Mouse (Mus musculus) embryonic facial prominence, embryonic 10.5 days (tissue): ENCODE data around the gene Fam72a. TPM values are rescaled to one million over a fixed set of nuclear protein-coding genes. Genes with fewer than 3 reads are reported as not detected.
"Not testable (repeated sequence)": the region's sequence is repeated elsewhere in the genome, so short reads cannot be mapped to it uniquely, and the experiment has no call there.

Source experiments
- DNase-seq: peaks from one replicate; pipeline ENCODE4 v3.0.0-alpha.2; 2017; ENCODE audit warnings: low spot score
- H3K27ac ChIP-seq: fragments of 300-500 bp; sonication (generic); replicated peaks from 2 replicates; pipeline ENCODE4 v1.5.1; 2016; ENCODE audit warnings: mild to moderate bottlenecking
- H3K27me3 ChIP-seq: fragments of 300-500 bp; sonication (generic); replicated peaks from 2 replicates; pipeline ENCODE4 v1.6.1; 2016; ENCODE audit warnings: low read depth, mild to moderate bottlenecking; ENCODE audit not compliant: poor library complexity, severe bottlenecking
- H3K36me3 ChIP-seq: fragments of 300-500 bp; sonication (generic); replicated peaks from 2 replicates; pipeline ENCODE4 v1.6.1; 2016; ENCODE audit warnings: mild to moderate bottlenecking, moderate library complexity
- H3K4me1 ChIP-seq: fragments of 300-500 bp; sonication (generic); 2 replicates; pipeline ENCODE4 v1.6.1; 2016
- H3K4me3 ChIP-seq: fragments of 300-500 bp; sonication (generic); 2 replicates; pipeline ENCODE4 v1.5.1; 2016; ENCODE audit warnings: mild to moderate bottlenecking, moderate library complexity
- H3K9me3 ChIP-seq: fragments of 300-500 bp; sonication (generic); 2 replicates; pipeline ENCODE4 v1.6.1; 2016; ENCODE audit warnings: mild to moderate bottlenecking
- WGBS: fragments of 180-500 bp; shearing (Covaris S2); methylation state at CpG from one replicate; pipeline ENCODE4 v1.1.7; 2016; 5-methylcytosine and 5-hydroxymethylcytosine counted together
- microRNA-seq: library from miRNA; unstranded; fragments of <30 nt; microRNA quantifications from one replicate; pipeline ENCODE4, GENCODE M21; 2017
- polyA plus RNA-seq: library from polyadenylated mRNA; unstranded; fragments of >200 nt; fragmentation: Nextera tagmentation; extraction: Ambion mirVana; gene quantifications from 2 replicates; pipeline ENCODE4 v1.2.1, GENCODE M21; 2016

Gene Fam72a
- polyA plus RNA-seq, 1 experiment from 2014 or later, result 4.1 TPM

GRCm38 (mm10) chr1:131566056-131566455 is 38.4 kb downstream of the Fam72a start:
- H3K27me3 ChIP-seq, H3K36me3 ChIP-seq, H3K4me1 ChIP-seq, H3K4me3 ChIP-seq, H3K9me3 ChIP-seq: not testable (repeated sequence)
- peak; percentile 62 for DNase-seq
- WGBS, result 35% methylated on average over 11 of the region's 11 CpGs
- H3K27ac ChIP-seq, result peak overlapping the region; percentile 44; the same call in 1 of the 2 replicates

GRCm38 (mm10) chr1:131569721-131570120 is 42.0 kb downstream of the Fam72a start:
- no peaks in the 10 kb centered on the region for H3K36me3 ChIP-seq
- no peaks in the 10 kb centered on the region for H3K27me3 ChIP-seq
- no peaks in the 10 kb centered on the region for H3K4me1 ChIP-seq
- H3K9me3 ChIP-seq, result no peaks in the 10 kb centered on the region
- DNase-seq, result no peak
- 94% methylated on average over 6 of the region's 6 CpGs for WGBS
- H3K4me3 ChIP-seq, result no peak overlapping the region
- no peak overlapping the region for H3K27ac ChIP-seq

GRCm38 (mm10) chr1:131570391-131570790 is 42.7 kb downstream of the Fam72a start:
- Histone ChIP-seq H3K9me3 (no peaks in the 10 kb centered on the region), H3K4me3 (no peak overlapping the region), H3K36me3 (no peaks in the 10 kb centered on the region), H3K27ac (no peak overlapping the region), H3K27me3 (no peaks in the 10 kb centered on the region), H3K4me1 (no peaks in the 10 kb centered on the region)
- WGBS, result 94% methylated on average over 4 of the region's 4 CpGs
- DNase-seq, result no peak

- Histone ChIP-seq H3K27ac (no peak overlapping the region), H3K4me3 (no peak overlapping the region), H3K27me3 (no peaks in the 10 kb centered on the region), H3K4me1 (no peaks in the 10 kb centered on the region), H3K9me3 (no peaks in the 10 kb centered on the region), H3K36me3 (no peaks in the 10 kb centered on the region)
- 93% methylated on average over 14 of the region's 14 CpGs for WGBS
- peak; percentile 64 for DNase-seq
These were observed 46.0 kb downstream of the Fam72a start for GRCm38 (mm10) chr1:131573721-131574120.

- Histone ChIP-seq H3K27ac (no peak overlapping the region), H3K4me1 (peaks cover 6% of the 10 kb centered on the region; the same call in 1 of the 2 replicates), H3K9me3 (no peaks in the 10 kb centered on the region), H3K4me3 (no peak overlapping the region), H3K27me3 (no peaks in the 10 kb centered on the region), H3K36me3 (no peaks in the 10 kb centered on the region)
- WGBS, result 82% methylated on average over 17 of the region's 17 CpGs
- DNase-seq, result peak; percentile 21
These were observed 51.4 kb downstream of the Fam72a start for GRCm38 (mm10) chr1:131578943-131579680.

- WGBS, result 65% methylated on average over 4 of the region's 4 CpGs
- Histone ChIP-seq H3K27ac (no peak overlapping the region), H3K4me3 (no peak overlapping the region), H3K4me1 (peaks cover 6% of the 10 kb centered on the region; the same call in 1 of the 2 replicates), H3K9me3 (no peaks in the 10 kb centered on the region), H3K27me3 (no peaks in the 10 kb centered on the region), H3K36me3 (no peaks in the 10 kb centered on the region)
- DNase-seq, result no peak
These were observed 52.7 kb downstream of the Fam72a start for GRCm38 (mm10) chr1:131580389-131580788.

GRCm38 (mm10) chr1:131583598-131583997 is 55.9 kb downstream of the Fam72a start:
- no peak for DNase-seq
- 90% methylated on average over 3 of the region's 3 CpGs for WGBS
- no peak overlapping the region for H3K27ac ChIP-seq
- H3K27me3 ChIP-seq, result no peaks in the 10 kb centered on the region
- no peak overlapping the region for H3K4me3 ChIP-seq
- H3K9me3 ChIP-seq, result no peaks in the 10 kb centered on the region
- no peaks in the 10 kb centered on the region for H3K36me3 ChIP-seq
- H3K4me1 ChIP-seq, result peaks cover 6% of the 10 kb centered on the region; the same call in 1 of the 2 replicates

- no peak for DNase-seq
- Histone ChIP-seq H3K4me3 (no peak overlapping the region), H3K27ac (no peak overlapping the region), H3K9me3 (no peaks in the 10 kb centered on the region), H3K27me3 (no peaks in the 10 kb centered on the region), H3K36me3 (no peaks in the 10 kb centered on the region), H3K4me1 (no peaks in the 10 kb centered on the region)
- WGBS, result 92% methylated on average over 8 of the region's 8 CpGs
These were observed 59.1 kb downstream of the Fam72a start for GRCm38 (mm10) chr1:131586836-131587235.

Small RNA genes within 50 kb of the gene (microRNA-seq; reads per million reads assigned to microRNA genes)
- gene Gm24273, result not detected

Other genes starting within 250 kb of the Fam72a start
- 0.94 and 1.6 TPM in 2 replicates for gene Ikbke, start 248.3 kb upstream of the Fam72a start, polyA plus RNA-seq
- 17.5 TPM in 2 replicates for gene Srgap2, start 551 bp upstream of the Fam72a start, polyA plus RNA-seq
- 0.08 TPM in 1 of 2 replicates, not detected in the other for gene Avpr1b, start 71.3 kb downstream of the Fam72a start, polyA plus RNA-seq
- gene Ctse, start 110.4 kb downstream of the Fam72a start, polyA plus RNA-seq, result 0.06 TPM in 1 of 2 replicates, not detected in the other
- gene Rab7b, start 160.8 kb downstream of the Fam72a start, polyA plus RNA-seq, result 0.64 and 0.91 TPM in 2 replicates
- 0.73 TPM in 1 of 2 replicates, not detected in the other for gene Slc26a9, start 216.1 kb downstream of the Fam72a start, polyA plus RNA-seq